Mouse (Mus musculus) kidney, embryonic 14.5 days (tissue): ENCODE data around the gene Arg1. TPM values are rescaled to one million over a fixed set of nuclear protein-coding genes. Genes with fewer than 3 reads are reported as not detected.
A peak's percentile ranks its signal among the peaks of the same experiment; 100 is the strongest.

Source experiments
- ATAC-seq: fragments of 200-750 bp; cut with Nextera tagmentation; 2 replicates; pipeline ENCODE4 v1.8.0; 2017; ENCODE audit warnings: moderate number of reproducible peaks, mild to moderate bottlenecking, moderate TSS enrichment, moderate library complexity; ENCODE audit not compliant: low FRiP score, low TSS enrichment
- H3K27ac ChIP-seq: fragments of 300-500 bp; sonication (generic); 2 replicates; pipeline ENCODE4 v1.5.1; 2014; ENCODE audit warnings: low read depth, mild to moderate bottlenecking, low read length, moderate library complexity, mixed read lengths
- H3K27me3 ChIP-seq: fragments of 300-500 bp; sonication (generic); 2 replicates; pipeline ENCODE4 v1.6.1; 2014; ENCODE audit warnings: mild to moderate bottlenecking, low read length; ENCODE audit not compliant: control insufficient read depth, insufficient read depth
- H3K36me3 ChIP-seq: fragments of 300-500 bp; sonication (generic); 2 replicates; pipeline ENCODE4 v1.6.1; 2014; ENCODE audit warnings: low read length, mixed read lengths; ENCODE audit not compliant: control insufficient read depth, insufficient read depth
- H3K4me1 ChIP-seq: fragments of 300-500 bp; sonication (generic); 2 replicates; pipeline ENCODE4 v1.6.1; 2014; ENCODE audit warnings: low read length, mixed read lengths; ENCODE audit not compliant: control insufficient read depth, insufficient read depth
- H3K4me2 ChIP-seq: fragments of 300-500 bp; sonication (generic); replicated peaks from 2 replicates; pipeline ENCODE4 v1.6.1; 2014; ENCODE audit warnings: low read depth, mild to moderate bottlenecking, low read length
- H3K4me3 ChIP-seq: fragments of 300-500 bp; sonication (generic); 2 replicates; pipeline ENCODE4 v1.5.1; 2014; ENCODE audit warnings: mild to moderate bottlenecking, low read length
- H3K9ac ChIP-seq: fragments of 300-500 bp; sonication (generic); 2 replicates; pipeline ENCODE4 v1.6.1; 2014; ENCODE audit warnings: low read depth, mild to moderate bottlenecking, low read length, moderate library complexity
- H3K9me3 ChIP-seq: fragments of 300-500 bp; sonication (generic); 2 replicates; pipeline ENCODE4 v1.6.1; 2016; ENCODE audit warnings: low read length; ENCODE audit not compliant: control insufficient read depth
- WGBS: fragments of 180-500 bp; shearing (Covaris S2); extraction: QIAGEN DNeasy Blood & Tissue Kit; methylation state at CpG from one replicate; pipeline ENCODE4 v1.1.7; 2014; 5-methylcytosine and 5-hydroxymethylcytosine counted together
- polyA plus RNA-seq: library from polyadenylated mRNA; unstranded; fragments of >200 nt; fragmentation: Nextera tagmentation; extraction: Ambion mirVana; gene quantifications from 2 replicates; pipeline ENCODE4 v1.2.1, GENCODE M21; 2014

Gene Arg1
- polyA plus RNA-seq, 1 experiment from 2014 or later = 3.6 TPM

- WGBS = 14% methylated on average over 10 of the region's 10 CpGs
- peaks cover 4% of the 10 kb centered on the region; the same call in 1 of the 2 replicates for H3K4me1 ChIP-seq
- peak; percentile 59; the same call in 1 of the 2 replicates for ATAC-seq
- H3K27ac ChIP-seq = no peak overlapping the region
- H3K4me2 ChIP-seq = no peak overlapping the region
- no peaks in the 10 kb centered on the region for H3K27me3 ChIP-seq
- no peak overlapping the region for H3K4me3 ChIP-seq
- no peak overlapping the region for H3K9ac ChIP-seq
- H3K9me3 ChIP-seq = no peaks in the 10 kb centered on the region
- H3K36me3 ChIP-seq = no peaks in the 10 kb centered on the region
These were observed 904 bp downstream of the Arg1 start for GRCm38 (mm10) chr10:24926380-24926779.

GRCm38 (mm10) chr10:24924296-24924695 is 3.0 kb downstream of the Arg1 start:
- no peaks in the 10 kb centered on the region for H3K27me3 ChIP-seq
- H3K27ac ChIP-seq = no peak overlapping the region
- H3K36me3 ChIP-seq = no peaks in the 10 kb centered on the region
- ATAC-seq = no peak
- WGBS = 74% methylated on average over 3 of the region's 3 CpGs
- no peak overlapping the region for H3K4me2 ChIP-seq
- H3K4me3 ChIP-seq = no peak overlapping the region
- no peaks in the 10 kb centered on the region for H3K9me3 ChIP-seq
- H3K4me1 ChIP-seq = peaks cover 4% of the 10 kb centered on the region; the same call in 1 of the 2 replicates
- no peak overlapping the region for H3K9ac ChIP-seq

GRCm38 (mm10) chr10:24922977-24923376 is 4.3 kb downstream of the Arg1 start:
- 67% methylated on average over 4 of the region's 4 CpGs for WGBS
- no peak for ATAC-seq
- Histone ChIP-seq H3K4me1 (peaks cover 4% of the 10 kb centered on the region; the same call in 1 of the 2 replicates), H3K4me3 (no peak overlapping the region), H3K27me3 (no peaks in the 10 kb centered on the region), H3K4me2 (no peak overlapping the region), H3K9ac (no peak overlapping the region), H3K9me3 (no peaks in the 10 kb centered on the region), H3K27ac (no peak overlapping the region), H3K36me3 (no peaks in the 10 kb centered on the region)

GRCm38 (mm10) chr10:24915486-24915885 is 11.8 kb downstream of the Arg1 start:
- Histone ChIP-seq H3K4me1 (no peaks in the 10 kb centered on the region), H3K27me3 (no peaks in the 10 kb centered on the region), H3K36me3 (peaks cover 57% of the 10 kb centered on the region), H3K9me3 (no peaks in the 10 kb centered on the region), H3K9ac (no peak overlapping the region), H3K4me3 (no peak overlapping the region), H3K27ac (no peak overlapping the region), H3K4me2 (no peak overlapping the region)
- WGBS = 87% methylated on average over 6 of the region's 6 CpGs
- no peak for ATAC-seq

GRCm38 (mm10) chr10:24912576-24912975 is 14.7 kb downstream of the Arg1 start:
- no peak overlapping the region for H3K27ac ChIP-seq
- no peak overlapping the region for H3K4me3 ChIP-seq
- H3K9ac ChIP-seq = no peak overlapping the region
- peaks cover 82% of the 10 kb centered on the region for H3K36me3 ChIP-seq
- H3K4me2 ChIP-seq = no peak overlapping the region
- ATAC-seq = no peak
- H3K9me3 ChIP-seq = no peaks in the 10 kb centered on the region
- H3K4me1 ChIP-seq = no peaks in the 10 kb centered on the region
- no peaks in the 10 kb centered on the region for H3K27me3 ChIP-seq
- WGBS = 96% methylated on average over 14 of the region's 14 CpGs

GRCm38 (mm10) chr10:24911199-24911598 is 16.1 kb downstream of the Arg1 start:
- Histone ChIP-seq H3K4me2 (no peak overlapping the region), H3K27me3 (no peaks in the 10 kb centered on the region), H3K9ac (no peak overlapping the region), H3K4me1 (no peaks in the 10 kb centered on the region), H3K4me3 (no peak overlapping the region), H3K9me3 (no peaks in the 10 kb centered on the region), H3K36me3 (peaks cover 93% of the 10 kb centered on the region), H3K27ac (no peak overlapping the region)
- WGBS = 79% methylated on average over 8 of the region's 8 CpGs
- ATAC-seq = no peak

GRCm38 (mm10) chr10:24905627-24906026 is 21.7 kb downstream of the Arg1 start:
- Histone ChIP-seq H3K9ac (no peak overlapping the region), H3K27me3 (no peaks in the 10 kb centered on the region), H3K4me2 (no peak overlapping the region), H3K9me3 (no peaks in the 10 kb centered on the region), H3K36me3 (peaks cover 96% of the 10 kb centered on the region), H3K4me1 (no peaks in the 10 kb centered on the region), H3K27ac (no peak overlapping the region), H3K4me3 (no peak overlapping the region)
- no peak for ATAC-seq
- WGBS = 91% methylated on average over 10 of the region's 10 CpGs

- 88% methylated on average over 8 of the region's 8 CpGs for WGBS
- H3K4me1 ChIP-seq = no peaks in the 10 kb centered on the region
- peaks cover 86% of the 10 kb centered on the region for H3K36me3 ChIP-seq
- H3K27me3 ChIP-seq = no peaks in the 10 kb centered on the region
- H3K27ac ChIP-seq = no peak overlapping the region
- H3K9me3 ChIP-seq = no peaks in the 10 kb centered on the region
- no peak overlapping the region for H3K4me2 ChIP-seq
- no peak overlapping the region for H3K4me3 ChIP-seq
- ATAC-seq = no peak
- H3K9ac ChIP-seq = no peak overlapping the region
These were observed 31.4 kb downstream of the Arg1 start for GRCm38 (mm10) chr10:24895927-24896326.

- H3K4me2 ChIP-seq = no peak overlapping the region
- 98% methylated on average over 7 of the region's 7 CpGs for WGBS
- H3K4me3 ChIP-seq = no peak overlapping the region
- H3K27ac ChIP-seq = no peak overlapping the region
- no peaks in the 10 kb centered on the region for H3K9me3 ChIP-seq
- no peaks in the 10 kb centered on the region for H3K27me3 ChIP-seq
- H3K4me1 ChIP-seq = no peaks in the 10 kb centered on the region
- ATAC-seq = no peak
- peaks cover 88% of the 10 kb centered on the region for H3K36me3 ChIP-seq
- H3K9ac ChIP-seq = no peak overlapping the region
These were observed 38.9 kb downstream of the Arg1 start for GRCm38 (mm10) chr10:24888343-24888742.
